Mouse (Mus musculus) cerebellum, postnatal 4 days (tissue): ENCODE measurements around the gene Samt3.

Source experiments
- DNase-seq, 2 experiments: peaks; one replicate each; pipeline ENCODE4 v3.0.0; 2022; ENCODE audit warnings: low spot score in 2 of 2, mixed read lengths in 1 of 2

Gene Samt3

DNA sequence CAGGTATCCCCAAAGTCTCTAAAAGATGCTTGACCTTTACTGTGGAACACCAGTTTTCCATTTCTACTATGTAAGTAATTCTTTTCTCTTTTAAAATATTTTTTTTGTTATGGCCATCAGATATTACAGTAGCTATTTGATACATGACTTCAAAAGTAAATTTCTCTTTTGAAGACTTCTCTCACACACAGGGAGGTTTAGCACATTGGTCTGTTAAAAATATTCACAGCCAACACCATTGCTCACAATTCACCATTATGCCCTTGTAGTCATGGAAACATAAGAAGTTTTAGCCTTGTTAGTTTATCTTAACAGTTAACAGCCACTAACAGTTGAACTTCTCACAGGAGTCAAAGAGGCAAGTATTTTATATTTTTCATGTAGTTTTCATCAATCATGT is at the start of gene Samt3:
Gene Samt3 (plus strand): TSS at position 301 of the 400 bp plus-strand sequence.
- DNase-seq = no peak

DNA sequence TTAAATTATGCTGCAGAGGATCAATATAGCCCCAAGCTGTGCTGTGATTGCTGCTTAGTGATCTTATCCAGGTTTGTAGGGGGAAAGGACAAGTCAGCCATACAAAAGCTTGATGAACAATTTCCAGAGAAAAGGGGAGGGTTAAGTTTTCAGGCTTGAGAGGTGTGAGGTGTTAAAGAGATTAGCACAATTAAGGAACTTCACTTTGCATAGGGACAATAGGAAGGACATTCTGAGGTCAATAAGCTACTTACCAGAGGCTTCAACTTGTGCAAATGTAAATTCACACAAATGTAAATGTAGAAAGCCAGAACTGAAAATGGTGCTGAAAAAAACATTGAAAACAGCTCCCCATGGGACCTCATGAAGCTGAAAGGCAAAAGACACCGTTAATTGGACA is 27.4 kb upstream of the Samt3 start:
- no peak for DNase-seq

DNA sequence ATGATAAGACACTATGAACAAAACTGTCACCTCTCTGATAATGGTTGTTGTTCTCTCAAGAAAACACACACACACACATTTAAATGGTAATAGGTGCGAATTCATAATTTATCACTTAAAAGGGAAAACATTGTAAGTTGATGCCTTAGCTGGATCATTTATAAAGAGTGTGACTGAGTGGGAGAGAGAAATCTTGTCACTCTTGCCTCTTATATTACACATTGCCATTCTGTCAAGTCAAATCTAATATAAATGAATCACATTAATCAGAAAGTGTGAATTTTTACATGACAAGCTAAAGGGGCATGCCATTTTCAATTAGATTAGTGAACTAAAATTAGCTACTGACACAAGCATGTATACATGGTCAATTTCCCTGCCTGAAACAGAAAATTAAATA is 44.7 kb downstream of the Samt3 start:
- no peak for DNase-seq
